13 mouse cellular contexts compared by ENCODE assay signal in genomic region chr13:97668910-97669309, GRCm38 (mm10).
DNase-seq lines count a peak whose midpoint lies in the region; ATAC-seq and TF ChIP-seq lines count a peak whose summit lies in the region.
"Had no signal": no experiment of that assay in that cellular context is flagged by ENCODE, and none has a peak within 500 bp of the region (broad histone marks: within the 10 kb centered on the region; RNA-seq: fewer than 3 reads in every experiment).

No protein-coding gene starts in this region.

- peaks cover 52% of the 10 kb centered on the region for H3K4me1 ChIP-seq in forebrain, embryonic 10.5 days
- H3K4me1 ChIP-seq in forebrain, embryonic 11.5 days (replicated peaks; ENCODE audit: control insufficient read depth, insufficient read depth, low read length): peaks cover 4% of the 10 kb centered on the region; the same call in 1 of the 2 replicates
- peaks cover 19% of the 10 kb centered on the region for H3K4me1 ChIP-seq in limb, embryonic 12.5 days (replicated peaks)
- H3K4me1 ChIP-seq in limb, embryonic 10.5 days: peaks cover 3% of the 10 kb centered on the region; the same call in 1 of the 2 replicates
- peaks cover 9% of the 10 kb centered on the region; the same call in 1 of the 2 replicates for H3K4me1 ChIP-seq in limb, embryonic 14.5 days (ENCODE audit: control insufficient read depth, insufficient read depth, low read length)

- 69% methylated on average over 5 of the region's 5 CpGs for WGBS in forebrain, embryonic 10.5 days
- WGBS in forebrain, embryonic 11.5 days: 45% methylated on average over 5 of the region's 5 CpGs
- whole genome bisulfite sequencing in limb, embryonic 12.5 days: 59% methylated on average over 5 of the region's 5 CpGs
- WGBS in limb, embryonic 10.5 days: 80% methylated on average over 5 of the region's 5 CpGs
- 43% methylated on average over 5 of the region's 5 CpGs for WGBS in limb, embryonic 14.5 days

- H3K27ac ChIP-seq in forebrain, embryonic 10.5 days: peak overlapping the region; percentile 62
- H3K27ac ChIP-seq in forebrain, embryonic 11.5 days (ENCODE audit: low read depth, low read length): no peak overlapping the region
- 0 out of 2 replicates have a peak overlapping the region, but pooled peaks have one; percentile 19 for H3K27ac ChIP-seq in limb, embryonic 12.5 days
- no peak overlapping the region for H3K27ac ChIP-seq in limb, embryonic 10.5 days
- H3K27ac ChIP-seq in limb, embryonic 14.5 days (replicated peaks; ENCODE audit: low read depth, low read length): peak overlapping the region; percentile 28; the same call in 1 of the 2 replicates
- H3K27ac ChIP-seq: kidney, postnatal 0 days; midbrain, embryonic 12.5 days had no signal

- DNase-seq in forebrain, embryonic 10.5 days (ENCODE audit: extremely low spot score, low spot score): no peak
- DNase-seq in forebrain, embryonic 11.5 days (ENCODE audit: low spot score): no peak
- no peak for DNase-seq in limb, embryonic 10.5 days (ENCODE audit: low spot score)
- DNase-seq in brain, embryonic 14.5 days (ENCODE audit: low read depth): peak; percentile 90
- DNase-seq in limb, embryonic 14.5 days (ENCODE audit: low spot score): no peak
- DNase-seq in thymus, postnatal 25 days: no peak
- DNase-seq: adrenal gland, postnatal 36 days; heart, adult 18-20 months; liver had no signal

- H3K4me2 ChIP-seq in forebrain, embryonic 11.5 days (ENCODE audit: low read depth, low read length, severe bottlenecking): no peak overlapping the region
- no peak overlapping the region for H3K4me2 ChIP-seq in limb, embryonic 12.5 days
- H3K4me2 ChIP-seq in limb, embryonic 14.5 days (replicated peaks; ENCODE audit: low read depth, low read length, severe bottlenecking): no peak overlapping the region
- H3K4me2 ChIP-seq: midbrain, embryonic 12.5 days had no signal

- no peak for ATAC-seq in forebrain, embryonic 11.5 days (replicated peaks; ENCODE audit: low FRiP score)
- ATAC-seq in limb, embryonic 12.5 days (ENCODE audit: insufficient number of reproducible peaks, insufficient read depth, low FRiP score, low TSS enrichment, low read depth): no peak
- ATAC-seq in limb, embryonic 14.5 days (ENCODE audit: low FRiP score, low read depth): no peak
- ATAC-seq in cerebellum, adult (ENCODE audit: insufficient number of reproducible peaks, low FRiP score, low TSS enrichment): no peak

- TF ChIP-seq CTCF in brain, embryonic 14.5 days (IDR thresholded peaks at IDR 0.05; ENCODE audit: borderline replicate concordance, extremely low read depth, insufficient read depth, insufficient read length): no peak

- no peaks in the 10 kb centered on the region for H3K27me3 ChIP-seq in forebrain, embryonic 10.5 days (ENCODE audit: poor library complexity, severe bottlenecking)
- H3K27me3 ChIP-seq in forebrain, embryonic 11.5 days (ENCODE audit: control insufficient read depth, insufficient read depth, low read length): no peaks in the 10 kb centered on the region
- 0 out of 2 replicates have a peak, but pooled peaks cover 3% of the 10 kb centered on the region for H3K27me3 ChIP-seq in limb, embryonic 12.5 days
- H3K27me3 ChIP-seq in limb, embryonic 10.5 days (ENCODE audit: low read depth, poor library complexity, severe bottlenecking): 0 out of 2 replicates have a peak, but pooled peaks cover 6% of the 10 kb centered on the region
- H3K27me3 ChIP-seq in limb, embryonic 14.5 days (ENCODE audit: control insufficient read depth, insufficient read depth, low read length): no peaks in the 10 kb centered on the region
- H3K27me3 ChIP-seq: midbrain, embryonic 12.5 days had no signal

- TF ChIP-seq POLR2A in brain, embryonic 14.5 days (IDR thresholded peaks at IDR 0.05; ENCODE audit: borderline replicate concordance, extremely low read depth, insufficient read depth, insufficient read length, poor library complexity, severe bottlenecking): no peak
- no peak for TF ChIP-seq POLR2A in limb, embryonic 14.5 days (IDR thresholded peaks at IDR 0.05; ENCODE audit: borderline replicate concordance, extremely low read depth, insufficient read depth, insufficient read length)

- H3K4me3 ChIP-seq in forebrain, embryonic 10.5 days: no peak overlapping the region
- H3K4me3 ChIP-seq in forebrain, embryonic 11.5 days (ENCODE audit: low read depth, low read length): no peak overlapping the region
- no peak overlapping the region for H3K4me3 ChIP-seq in limb, embryonic 12.5 days (replicated peaks)
- H3K4me3 ChIP-seq in limb, embryonic 10.5 days: no peak overlapping the region
- no peak overlapping the region for H3K4me3 ChIP-seq in limb, embryonic 14.5 days (replicated peaks; ENCODE audit: low read length)
- H3K4me3 ChIP-seq: midbrain, embryonic 12.5 days had no signal

- H3K36me3 ChIP-seq in forebrain, embryonic 10.5 days (replicated peaks): no peaks in the 10 kb centered on the region
- H3K36me3 ChIP-seq in forebrain, embryonic 11.5 days (ENCODE audit: control insufficient read depth, insufficient read depth, low read length): no peaks in the 10 kb centered on the region
- no peaks in the 10 kb centered on the region for H3K36me3 ChIP-seq in limb, embryonic 12.5 days
- no peaks in the 10 kb centered on the region for H3K36me3 ChIP-seq in limb, embryonic 10.5 days
- H3K36me3 ChIP-seq in limb, embryonic 14.5 days (ENCODE audit: control insufficient read depth, insufficient read depth, low read length): no peaks in the 10 kb centered on the region
- H3K36me3 ChIP-seq: midbrain, embryonic 12.5 days had no signal

- H3K9me3 ChIP-seq in forebrain, embryonic 10.5 days: no peaks in the 10 kb centered on the region
- no peaks in the 10 kb centered on the region for H3K9me3 ChIP-seq in forebrain, embryonic 11.5 days (ENCODE audit: control insufficient read depth, low read length)
- no peaks in the 10 kb centered on the region for H3K9me3 ChIP-seq in limb, embryonic 12.5 days
- no peaks in the 10 kb centered on the region for H3K9me3 ChIP-seq in limb, embryonic 10.5 days (replicated peaks)
- no peaks in the 10 kb centered on the region for H3K9me3 ChIP-seq in limb, embryonic 14.5 days (ENCODE audit: control insufficient read depth, low read length)
- H3K9me3 ChIP-seq: midbrain, embryonic 12.5 days had no signal

- H3K9ac ChIP-seq in forebrain, embryonic 11.5 days (ENCODE audit: low read length): no peak overlapping the region
- H3K9ac ChIP-seq in limb, embryonic 12.5 days (replicated peaks): no peak overlapping the region
- H3K9ac ChIP-seq in limb, embryonic 14.5 days (ENCODE audit: low read depth, low read length, severe bottlenecking): no peak overlapping the region
- H3K9ac ChIP-seq: midbrain, embryonic 12.5 days had no signal

Comparison
In these comparisons a context has a peak if more than half of its experiments do, and no peak if none do; other contexts are left out.
1. H3K27ac ChIP-seq: peak in forebrain, embryonic 10.5 days (single experiment), limb, embryonic 12.5 days (single experiment) and limb, embryonic 14.5 days (single experiment); none in forebrain, embryonic 11.5 days (single experiment) and limb, embryonic 10.5 days (single experiment).